Mouse (Mus musculus): ENCODE results near the gene Tmem52. TPM values are rescaled to one million over a fixed set of nuclear protein-coding genes. Genes with fewer than 3 reads are reported as not detected.

Gene Tmem52
- polyA plus RNA-seq, 1 experiment from 2014 or later: 16.2 TPM

GRCm38 (mm10) chr4:155429202-155429601, 39.7 kb upstream of the Tmem52 start:
- H3K4me3 ChIP-seq (ENCODE audit: low read depth, low read length): no peak overlapping the region
- H3K27ac ChIP-seq (ENCODE audit: low read depth, low read length): no peak overlapping the region
- WGBS: 82% methylated on average over 3 of the region's 3 CpGs
- no peaks in the 10 kb centered on the region for H3K4me1 ChIP-seq (replicated peaks; ENCODE audit: control insufficient read depth, insufficient read depth, low read length)
- TF ChIP-seq CTCF (IDR thresholded peaks at IDR 0.05; ENCODE audit: low read depth): no peak
- H3K9ac ChIP-seq (ENCODE audit: low read depth, low read length): no peak overlapping the region
- no peak overlapping the region for H3K4me2 ChIP-seq (replicated peaks; ENCODE audit: low read depth)
- ATAC-seq: no peak
- H3K36me3 ChIP-seq (ENCODE audit: control insufficient read depth, insufficient read depth): no peaks in the 10 kb centered on the region
- no peaks in the 10 kb centered on the region for H3K9me3 ChIP-seq (ENCODE audit: control insufficient read depth)
- no peaks in the 10 kb centered on the region for H3K27me3 ChIP-seq (replicated peaks; ENCODE audit: control insufficient read depth, insufficient read depth, low read length)

GRCm38 (mm10) chr4:155432358-155432757, 36.6 kb upstream of the Tmem52 start:
- 77% methylated on average over 6 of the region's 6 CpGs for WGBS
- no peak for TF ChIP-seq CTCF (IDR thresholded peaks at IDR 0.05; ENCODE audit: low read depth)
- Histone ChIP-seq H3K36me3 (ENCODE audit: control insufficient read depth, insufficient read depth) (no peaks in the 10 kb centered on the region), H3K4me1 (replicated peaks; ENCODE audit: control insufficient read depth, insufficient read depth, low read length) (no peaks in the 10 kb centered on the region), H3K9ac (ENCODE audit: low read depth, low read length) (no peak overlapping the region), H3K4me3 (ENCODE audit: low read depth, low read length) (no peak overlapping the region), H3K27ac (ENCODE audit: low read depth, low read length) (no peak overlapping the region), H3K4me2 (replicated peaks; ENCODE audit: low read depth) (no peak overlapping the region), H3K27me3 (replicated peaks; ENCODE audit: control insufficient read depth, insufficient read depth, low read length) (no peaks in the 10 kb centered on the region), H3K9me3 (ENCODE audit: control insufficient read depth) (no peaks in the 10 kb centered on the region)
- no peak for ATAC-seq

DNA sequence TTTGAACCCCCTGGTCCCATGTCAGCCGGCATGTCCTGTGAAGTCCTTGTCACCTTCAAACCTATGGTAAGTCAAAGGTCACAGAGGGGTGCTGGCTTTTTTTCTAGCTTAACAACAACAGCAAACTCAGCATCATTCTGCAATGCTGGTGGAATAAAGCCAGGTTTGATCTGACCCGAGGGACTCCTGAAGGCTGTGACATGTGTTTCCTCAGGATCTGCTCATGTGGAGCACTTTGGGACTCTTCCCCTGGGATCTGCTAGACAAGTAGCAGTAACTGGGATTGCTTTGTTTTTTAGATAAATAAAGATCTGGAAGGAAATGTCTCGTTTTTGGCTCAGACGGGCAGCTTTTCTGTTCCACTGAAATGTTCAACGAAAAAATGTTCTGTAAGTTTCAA, 34.9 kb upstream of the Tmem52 start:
- Histone ChIP-seq H3K27ac (ENCODE audit: low read depth, low read length) (no peak overlapping the region), H3K9me3 (ENCODE audit: control insufficient read depth) (no peaks in the 10 kb centered on the region), H3K9ac (ENCODE audit: low read depth, low read length) (no peak overlapping the region), H3K4me3 (ENCODE audit: low read depth, low read length) (no peak overlapping the region), H3K4me1 (replicated peaks; ENCODE audit: control insufficient read depth, insufficient read depth, low read length) (no peaks in the 10 kb centered on the region), H3K36me3 (ENCODE audit: control insufficient read depth, insufficient read depth) (no peaks in the 10 kb centered on the region), H3K27me3 (replicated peaks; ENCODE audit: control insufficient read depth, insufficient read depth, low read length) (no peaks in the 10 kb centered on the region), H3K4me2 (replicated peaks; ENCODE audit: low read depth) (no peak overlapping the region)
- TF ChIP-seq CTCF (IDR thresholded peaks at IDR 0.05; ENCODE audit: low read depth): no peak
- 68% methylated on average over 5 of the region's 5 CpGs for WGBS
- no peak for ATAC-seq

GRCm38 (mm10) chr4:155442808-155443207, 26.1 kb upstream of the Tmem52 start:
- TF ChIP-seq CTCF (IDR thresholded peaks at IDR 0.05; ENCODE audit: low read depth): peak; percentile 39
- Histone ChIP-seq H3K9me3 (ENCODE audit: control insufficient read depth) (no peaks in the 10 kb centered on the region), H3K4me1 (replicated peaks; ENCODE audit: control insufficient read depth, insufficient read depth, low read length) (no peaks in the 10 kb centered on the region), H3K27ac (ENCODE audit: low read depth, low read length) (no peak overlapping the region), H3K4me2 (replicated peaks; ENCODE audit: low read depth) (no peak overlapping the region), H3K9ac (ENCODE audit: low read depth, low read length) (no peak overlapping the region), H3K4me3 (ENCODE audit: low read depth, low read length) (no peak overlapping the region), H3K36me3 (ENCODE audit: control insufficient read depth, insufficient read depth) (no peaks in the 10 kb centered on the region), H3K27me3 (replicated peaks; ENCODE audit: control insufficient read depth, insufficient read depth, low read length) (no peaks in the 10 kb centered on the region)
- ATAC-seq: no peak
- 67% methylated on average over 3 of the region's 3 CpGs for WGBS

DNA sequence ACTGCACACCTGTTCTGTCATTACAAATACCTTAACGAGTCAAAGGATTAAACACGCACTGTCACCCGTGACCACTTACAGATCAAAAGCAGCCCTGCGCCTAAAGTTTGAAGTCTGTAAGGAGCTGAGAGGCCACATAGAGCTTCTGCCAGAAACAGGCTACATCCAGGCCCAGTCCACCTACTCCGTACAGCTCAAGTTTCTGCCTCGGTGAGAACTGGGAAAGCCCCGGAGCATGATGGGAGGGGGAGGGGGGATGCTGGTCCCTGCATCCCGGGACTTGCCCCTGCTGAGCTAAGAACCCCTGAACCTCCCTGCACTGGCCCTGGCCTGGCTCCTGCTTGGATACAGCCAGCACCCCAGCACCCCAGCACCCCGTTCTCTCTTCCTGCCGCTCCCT, 17.3 kb upstream of the Tmem52 start:
- Histone ChIP-seq H3K9me3 (ENCODE audit: control insufficient read depth) (no peaks in the 10 kb centered on the region), H3K36me3 (ENCODE audit: control insufficient read depth, insufficient read depth) (no peaks in the 10 kb centered on the region), H3K9ac (ENCODE audit: low read depth, low read length) (no peak overlapping the region), H3K4me3 (ENCODE audit: low read depth, low read length) (no peak overlapping the region), H3K27ac (ENCODE audit: low read depth, low read length) (no peak overlapping the region), H3K4me2 (replicated peaks; ENCODE audit: low read depth) (no peak overlapping the region), H3K4me1 (replicated peaks; ENCODE audit: control insufficient read depth, insufficient read depth, low read length) (no peaks in the 10 kb centered on the region), H3K27me3 (replicated peaks; ENCODE audit: control insufficient read depth, insufficient read depth, low read length) (no peaks in the 10 kb centered on the region)
- no peak for ATAC-seq
- TF ChIP-seq CTCF (IDR thresholded peaks at IDR 0.05; ENCODE audit: low read depth): no peak
- WGBS: 36% methylated on average over 10 of the region's 10 CpGs

DNA sequence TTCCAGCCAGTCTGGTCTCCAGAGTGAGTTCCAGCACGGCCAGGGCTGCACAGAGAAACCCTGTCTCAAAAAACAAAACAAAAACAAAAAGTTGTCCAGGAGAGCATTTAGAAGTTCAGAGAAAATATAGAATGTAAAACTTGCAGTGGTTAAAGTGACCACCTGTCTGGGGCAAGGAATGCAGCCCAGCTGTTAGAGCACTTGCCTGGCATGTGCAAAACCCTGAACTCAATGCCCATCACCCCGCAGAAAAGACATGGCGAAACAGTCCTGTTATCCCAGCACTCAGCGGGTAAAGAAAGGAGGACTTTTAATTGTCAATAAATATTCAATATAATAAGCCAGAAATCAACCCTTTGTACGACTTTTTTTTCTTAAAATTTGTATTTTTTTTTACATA, 10.3 kb upstream of the Tmem52 start:
- no peak for TF ChIP-seq CTCF (IDR thresholded peaks at IDR 0.05; ENCODE audit: low read depth)
- Histone ChIP-seq H3K9me3 (ENCODE audit: control insufficient read depth) (no peaks in the 10 kb centered on the region), H3K9ac (ENCODE audit: low read depth, low read length) (no peak overlapping the region), H3K27me3 (replicated peaks; ENCODE audit: control insufficient read depth, insufficient read depth, low read length) (no peaks in the 10 kb centered on the region), H3K4me3 (ENCODE audit: low read depth, low read length) (no peak overlapping the region), H3K36me3 (ENCODE audit: control insufficient read depth, insufficient read depth) (no peaks in the 10 kb centered on the region), H3K4me2 (replicated peaks; ENCODE audit: low read depth) (no peak overlapping the region), H3K4me1 (replicated peaks; ENCODE audit: control insufficient read depth, insufficient read depth, low read length) (no peaks in the 10 kb centered on the region; the same call in 1 of the 2 replicates), H3K27ac (ENCODE audit: low read depth, low read length) (no peak overlapping the region)
- WGBS: 80% methylated on average over 5 of the region's 5 CpGs
- ATAC-seq: no peak

DNA sequence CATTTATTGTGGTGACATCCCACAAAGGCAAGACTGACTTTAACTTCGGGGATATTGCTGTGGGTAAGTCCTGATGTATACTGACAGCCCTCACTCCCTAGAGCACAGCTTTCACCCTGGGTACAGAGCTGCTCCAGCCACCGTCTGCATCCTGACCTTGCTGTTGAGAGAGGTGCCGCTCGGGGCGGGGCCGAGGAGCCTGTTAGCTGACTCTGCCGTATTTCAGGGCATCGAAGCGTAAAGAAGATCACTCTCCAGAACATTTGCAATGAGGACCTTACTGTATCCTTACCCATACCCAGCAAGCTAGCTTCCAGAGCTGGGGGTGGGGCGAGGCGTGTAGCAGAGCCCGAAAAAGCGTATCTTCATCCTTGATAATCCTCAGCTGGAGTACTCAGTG, 5.9 kb upstream of the Tmem52 start:
- H3K4me3 ChIP-seq (ENCODE audit: low read depth, low read length): no peak overlapping the region
- WGBS: 71% methylated on average over 13 of the region's 13 CpGs
- no peak for ATAC-seq

More for the DNA sequence above, 5.9 kb upstream of the Tmem52 start:
- Histone ChIP-seq H3K27ac (ENCODE audit: low read depth, low read length) (no peak overlapping the region), H3K36me3 (ENCODE audit: control insufficient read depth, insufficient read depth) (no peaks in the 10 kb centered on the region), H3K27me3 (replicated peaks; ENCODE audit: control insufficient read depth, insufficient read depth, low read length) (no peaks in the 10 kb centered on the region), H3K4me2 (replicated peaks; ENCODE audit: low read depth) (no peak overlapping the region), H3K9ac (ENCODE audit: low read depth, low read length) (no peak overlapping the region), H3K4me1 (replicated peaks; ENCODE audit: control insufficient read depth, insufficient read depth, low read length) (no peaks in the 10 kb centered on the region; the same call in 1 of the 2 replicates), H3K9me3 (ENCODE audit: control insufficient read depth) (no peaks in the 10 kb centered on the region)
- no peak for TF ChIP-seq CTCF (IDR thresholded peaks at IDR 0.05; ENCODE audit: low read depth)

Data from intestine, postnatal 0 days (tissue).